Mouse (Mus musculus) gastrocnemius, postnatal 14 days (tissue): Measurements from ENCODE around the gene Serpinb6b. TPM values are rescaled to one million over a fixed set of nuclear protein-coding genes. Genes with fewer than 3 reads are reported as not detected.

Experiments
- DNase-seq: peaks from one replicate; pipeline ENCODE4 v3.0.0; 2021; ENCODE audit warnings: mixed read lengths
- intact Hi-C: fragments of 180-260 bp; cut with DNase I; formaldehyde crosslinking; loops from one replicate; pipeline ENCODE4 v1.15.1; 2025; ENCODE audit warnings: low total_unique reads
- total RNA-seq, 2 experiments: library from RNA; stranded (reverse); gene quantifications; 2 replicates each; pipeline ENCODE4 v1.2.3; 2021

Gene Serpinb6b
- total RNA-seq, 2 experiments from 2014 or later: 2.4 to 3.0 TPM

DNA sequence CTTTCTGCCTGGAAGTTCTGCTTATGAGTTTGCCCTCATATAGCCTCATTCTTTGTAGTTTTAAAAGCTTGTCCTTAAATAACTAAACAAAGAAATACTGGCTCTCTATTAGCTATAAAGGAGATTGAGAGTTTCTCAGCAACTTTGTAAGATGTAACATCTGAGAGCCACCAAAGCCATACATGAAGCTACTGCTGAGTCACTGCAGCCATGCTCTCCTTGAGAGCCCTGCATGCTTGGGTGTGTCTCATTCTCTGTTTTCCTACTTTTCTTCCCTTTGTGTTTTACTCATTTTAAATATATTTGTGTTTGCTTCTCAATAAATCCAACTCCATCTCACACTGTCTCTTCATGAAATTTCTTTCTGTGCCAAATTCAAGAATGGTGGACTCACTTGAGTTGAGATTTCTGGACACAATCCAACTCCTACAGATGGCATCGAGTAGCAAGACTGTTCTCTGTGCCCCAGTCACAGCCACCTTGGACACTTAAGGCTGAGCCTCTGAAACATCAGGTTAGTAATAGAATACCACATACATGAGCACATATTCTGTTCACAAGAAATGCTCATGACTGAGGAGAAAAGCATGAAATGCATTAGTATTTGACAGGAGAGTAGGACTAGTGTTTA, 61.5 kb downstream of the Serpinb6b start:
- no peak for DNase-seq
- intact Hi-C loops: no loop called here

DNA sequence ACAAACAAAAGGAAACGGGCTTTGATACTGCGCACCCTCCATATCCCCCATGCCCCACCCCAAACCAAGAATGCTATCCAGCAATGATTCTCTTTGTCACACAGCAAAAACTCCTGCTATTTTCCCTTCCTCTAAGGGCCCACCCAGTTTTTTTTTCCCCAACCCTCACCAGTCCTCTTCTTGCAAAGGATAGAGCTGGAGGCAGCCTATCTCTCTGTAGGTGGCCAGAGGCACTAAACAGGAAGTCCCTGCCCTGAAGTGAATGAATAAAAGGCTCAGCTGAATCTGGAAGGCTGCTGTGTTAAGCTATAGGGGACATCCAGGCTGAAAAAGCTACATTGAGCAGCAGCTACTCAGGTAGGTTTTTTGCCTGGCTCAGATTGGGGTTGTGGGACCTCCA, 62.2 kb downstream of the Serpinb6b start, which contains the start of gene Serpinb9b:
Serpinb9b (plus strand) TSS at position 173 of the 400 bp plus-strand sequence.
- intact Hi-C loops: no loop called here
- DNase-seq: no peak

DNA sequence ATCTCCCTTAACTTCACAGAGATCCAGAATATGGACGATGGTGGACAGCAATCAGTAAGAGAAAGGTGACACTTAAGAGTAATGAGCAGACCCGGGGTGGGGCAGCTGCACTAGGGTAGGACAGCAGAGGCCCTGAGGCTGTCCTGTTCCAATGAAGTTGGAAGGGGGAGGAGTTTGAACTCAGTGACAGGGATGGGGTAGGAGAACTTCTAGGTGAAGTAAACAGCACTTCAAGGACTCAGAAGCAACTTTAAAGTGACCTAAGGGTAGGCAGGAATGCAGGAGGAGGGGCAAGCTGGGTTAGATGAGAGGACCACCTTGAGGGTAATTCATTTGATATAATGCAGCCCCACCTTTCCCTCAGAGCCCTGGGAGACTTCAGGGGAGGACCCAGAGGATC, 63.1 kb downstream of the Serpinb6b start:
- intact Hi-C loops: no loop called here
- no peak for DNase-seq

DNA sequence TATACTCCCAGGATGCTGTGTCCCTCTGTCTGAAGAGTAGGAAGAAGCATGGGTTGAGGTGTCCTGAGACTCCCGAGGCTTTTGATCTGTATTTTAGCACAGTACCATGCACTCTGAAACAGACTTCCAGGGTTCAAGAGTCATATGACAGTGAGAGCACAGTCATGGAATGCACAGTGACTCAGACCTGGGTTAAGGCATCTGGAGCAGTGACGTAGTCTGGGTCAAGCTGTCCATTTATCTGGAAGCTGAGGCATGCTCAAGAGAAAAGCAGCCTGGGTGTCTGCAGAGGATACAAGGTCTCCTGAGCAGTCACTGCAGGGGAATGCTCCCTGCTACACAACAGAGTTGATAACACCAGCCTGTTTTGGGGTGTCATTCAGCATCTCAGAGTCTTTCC, 63.5 kb downstream of the Serpinb6b start:
- DNase-seq: no peak
- intact Hi-C loops: no loop called here

Other genes with a start within 250 kb of the Serpinb6b start
- 100 to 1,000 TPM; 102 to 239 TPM for gene Mylk4, start 181.3 kb upstream of the Serpinb6b start, total RNA-seq
- 10 to 100 TPM in 1 of 2 experiments, 1 to 10 TPM in 1; 9.5 to 11.1 TPM for gene Wrnip1, start 163.2 kb upstream of the Serpinb6b start, total RNA-seq
- gene D930007J09Rik, start 162.4 kb upstream of the Serpinb6b start, total RNA-seq: not detected
- gene Serpinb1a, start 114.0 kb upstream of the Serpinb6b start, total RNA-seq: 1 to 10 TPM; 6.9 to 7.4 TPM
- gene Serpinb1c, start 67.0 kb upstream of the Serpinb6b start, total RNA-seq: under 1 TPM; 0.57 to 0.58 TPM
- 1 to 10 TPM; 2.5 to 2.7 TPM for gene Serpinb9, start 38.0 kb downstream of the Serpinb6b start, total RNA-seq
- gene Serpinb9b, start 62.2 kb downstream of the Serpinb6b start, total RNA-seq: not detected
- gene Serpinb1b, start 113.4 kb downstream of the Serpinb6b start, total RNA-seq: under 1 TPM in 1 of 2 experiments, not detected in 1; 0.18 TPM
- not detected for gene Serpinb9c, start 194.5 kb downstream of the Serpinb6b start, total RNA-seq
- not detected for gene Serpinb9d, start 227.8 kb downstream of the Serpinb6b start, total RNA-seq